Mouse (Mus musculus) urinary bladder, postnatal 25 days (tissue): ENCODE results near the gene Pcca.

Experiments
- DNase-seq: peaks from one replicate; pipeline ENCODE4 v3.0.0; 2022; ENCODE audit warnings: low spot score

Pcca gene

DNA sequence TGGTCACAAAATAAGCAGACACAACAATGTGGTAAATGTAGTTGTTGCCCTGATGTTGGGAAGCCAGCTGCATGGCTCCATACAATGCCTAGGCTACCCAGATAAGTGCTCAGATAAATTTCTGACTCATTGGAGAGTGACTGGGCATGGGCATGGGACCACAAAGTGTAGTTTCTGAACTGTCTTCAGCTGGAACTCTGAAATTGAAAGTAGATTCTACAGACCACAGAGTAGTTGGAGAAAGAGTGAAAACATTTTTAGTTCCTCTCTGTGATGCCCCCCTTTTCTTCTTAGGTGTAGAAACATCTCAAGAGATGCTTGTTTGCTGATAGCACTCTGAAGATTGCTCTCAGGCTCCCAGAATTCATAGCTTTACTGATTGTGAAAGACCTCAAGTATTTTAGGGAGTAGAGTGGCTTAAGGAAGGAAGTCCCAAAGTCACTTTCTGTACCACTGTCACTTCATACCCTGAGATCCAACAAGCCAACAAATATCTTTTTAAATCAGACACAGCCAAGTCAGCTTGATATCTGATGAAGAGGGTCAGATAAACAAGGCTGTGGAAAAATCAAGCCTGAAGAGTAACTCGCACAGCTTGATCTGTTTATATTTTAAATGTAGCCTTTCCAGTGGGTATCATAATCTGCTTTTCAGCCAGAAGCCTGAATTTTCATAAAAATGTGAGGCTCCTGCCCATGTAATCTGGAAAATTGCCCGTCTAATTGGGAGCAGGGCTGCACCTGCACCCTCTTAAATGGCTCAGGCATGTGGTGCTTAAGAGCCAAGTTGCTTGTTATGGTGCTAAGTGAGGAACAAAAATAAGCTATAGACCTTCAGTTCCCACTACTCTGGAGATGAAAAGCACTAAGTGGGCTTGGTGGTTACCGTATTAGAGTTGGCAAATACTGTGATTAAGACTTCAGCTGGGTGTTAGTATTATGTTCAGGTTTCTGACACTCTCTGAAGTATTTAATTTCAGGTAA lies 214.0 kb downstream of the Pcca start:
- no peak for DNase-seq

DNA sequence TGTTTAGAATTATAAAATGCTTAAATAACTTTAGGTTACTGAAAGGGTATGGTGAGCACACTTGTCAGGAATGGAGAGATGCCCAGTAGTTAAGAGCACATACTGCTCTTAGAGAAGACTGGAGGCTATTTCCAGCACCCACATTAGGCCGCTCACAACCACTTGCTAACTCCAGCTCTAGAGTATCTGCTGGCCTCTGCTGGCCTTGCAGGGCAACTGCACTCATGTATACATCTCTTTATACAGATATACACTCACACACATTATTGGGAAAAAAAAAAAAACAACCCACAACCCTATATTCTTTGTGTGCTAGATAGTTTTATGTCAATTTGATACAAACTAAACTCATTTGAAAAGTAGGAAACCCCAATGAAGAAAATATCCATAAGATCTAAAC lies 217.4 kb downstream of the Pcca start:
- no peak for DNase-seq

DNA sequence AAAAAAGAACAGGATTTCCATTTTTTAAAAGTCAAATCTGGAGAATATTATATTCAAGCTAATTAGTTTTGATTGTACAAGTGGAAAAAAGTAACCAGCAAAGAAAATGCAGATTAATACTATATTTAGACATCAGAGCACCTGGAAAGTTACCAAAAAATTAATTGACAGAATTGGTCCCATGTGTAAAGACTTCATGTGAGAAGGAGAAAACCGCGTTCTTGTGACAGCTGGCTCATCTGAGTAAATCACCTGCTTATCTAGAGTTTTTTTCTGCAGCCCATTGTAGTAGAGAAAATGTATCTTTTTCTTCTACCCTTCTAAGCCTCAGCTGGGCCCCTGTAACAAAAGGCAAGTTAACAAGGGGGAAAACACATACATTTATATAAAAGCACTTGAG lies 219.2 kb downstream of the Pcca start:
- no peak for DNase-seq

GRCm38 (mm10) chr14:122754311-122754710 lies 220.2 kb downstream of the Pcca start:
- DNase-seq: no peak

- DNase-seq: no peak
Measured at GRCm38 (mm10) chr14:122755559-122755958, 221.4 kb downstream of the Pcca start.

DNA sequence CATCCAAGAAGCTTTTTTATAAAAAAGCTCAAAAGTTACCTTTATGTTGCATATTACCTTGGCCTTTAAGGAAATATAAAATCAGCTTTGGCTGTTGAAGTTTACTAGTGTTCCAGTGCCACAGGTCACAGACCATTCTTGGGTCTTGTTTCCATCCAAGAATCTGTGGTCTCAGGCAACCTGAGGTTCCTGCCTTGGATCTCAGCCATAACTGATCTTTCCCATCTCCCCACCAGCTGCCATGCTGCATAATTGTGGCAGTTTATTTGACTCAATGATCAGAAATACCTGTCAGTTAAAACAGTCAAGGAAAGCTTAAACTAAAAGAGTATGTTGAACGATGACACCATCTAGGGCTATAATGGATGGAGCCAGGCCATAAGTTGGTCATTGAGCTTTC lies 222.5 kb downstream of the Pcca start:
- DNase-seq: no peak

- no peak for DNase-seq
Measured at GRCm38 (mm10) chr14:122759890-122760289, 225.8 kb downstream of the Pcca start.

GRCm38 (mm10) chr14:122760803-122761202 lies 226.7 kb downstream of the Pcca start:
- DNase-seq: no peak

DNA sequence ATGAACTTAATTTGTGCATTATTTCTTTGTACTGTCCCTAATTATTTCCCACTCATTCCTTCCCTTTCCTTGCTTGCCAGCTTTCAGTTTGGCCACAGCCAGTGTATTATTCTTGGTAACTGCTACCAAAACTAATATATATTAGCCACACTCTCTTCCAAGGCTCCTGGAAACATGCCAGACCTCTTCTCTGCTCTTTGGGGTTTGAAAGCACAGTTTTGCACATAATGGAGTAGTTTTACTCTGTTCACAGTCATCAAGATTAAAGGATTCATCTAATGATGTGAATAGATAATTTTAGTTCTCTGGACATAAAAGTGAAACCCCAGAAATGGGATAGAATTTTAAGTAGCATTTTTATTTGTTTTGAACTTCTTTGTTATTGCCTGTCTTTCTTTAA lies 228.5 kb downstream of the Pcca start:
- no peak for DNase-seq

GRCm38 (mm10) chr14:122765951-122766350 lies 231.8 kb downstream of the Pcca start:
- DNase-seq: no peak

- DNase-seq: no peak
Measured at GRCm38 (mm10) chr14:122766448-122766847, 232.3 kb downstream of the Pcca start.

GRCm38 (mm10) chr14:122784701-122785100 lies 250.6 kb downstream of the Pcca start:
- DNase-seq: no peak

GRCm38 (mm10) chr14:122788199-122788598 lies 254.1 kb downstream of the Pcca start:
- DNase-seq: no peak

DNA sequence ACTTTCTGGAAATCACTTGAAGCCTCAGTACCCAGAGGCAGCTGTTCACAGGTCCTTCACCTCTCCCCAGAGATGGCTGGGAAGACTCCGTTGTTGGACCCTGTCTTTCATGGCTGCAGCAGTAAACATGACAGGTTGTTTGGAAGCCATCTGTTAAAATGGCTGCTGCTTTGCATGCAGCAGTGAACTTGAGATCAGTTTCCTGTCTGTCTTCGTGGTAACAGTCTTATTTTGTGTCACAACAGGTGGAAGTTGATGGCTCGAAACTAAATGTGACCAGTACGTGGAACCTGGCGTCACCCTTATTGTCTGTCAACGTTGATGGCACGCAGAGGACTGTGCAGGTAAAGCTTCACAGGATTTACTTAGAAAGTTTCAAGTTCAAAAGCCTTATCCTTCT lies 256.0 kb downstream of the Pcca start:
- DNase-seq: no peak

- no peak for DNase-seq
Measured at GRCm38 (mm10) chr14:122793368-122793767, 259.2 kb downstream of the Pcca start.

- no peak for DNase-seq
Measured at GRCm38 (mm10) chr14:122800296-122800695, 266.2 kb downstream of the Pcca start.

DNA sequence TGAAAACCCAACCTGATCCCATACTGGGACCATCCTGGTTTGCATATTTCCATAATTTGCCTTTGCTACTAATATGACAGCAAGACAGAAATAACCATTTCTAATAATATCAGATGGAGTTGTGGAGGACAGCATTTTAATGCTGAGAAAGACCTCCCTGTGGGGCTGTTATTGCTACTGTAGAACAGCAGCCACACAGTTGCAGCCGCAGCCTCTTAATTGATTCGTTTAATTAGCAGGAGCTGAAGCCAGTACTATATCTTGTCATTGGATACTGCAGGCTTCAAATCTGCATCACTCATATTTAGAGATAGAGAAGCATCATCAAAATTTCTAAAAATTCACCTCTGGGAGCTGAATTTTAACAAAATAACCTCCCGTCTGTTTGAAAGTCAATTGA lies 286.9 kb downstream of the Pcca start:
- no peak for DNase-seq

GRCm38 (mm10) chr14:122823791-122824190 lies 289.7 kb downstream of the Pcca start:
- DNase-seq: no peak

- DNase-seq: no peak
Measured at GRCm38 (mm10) chr14:122825464-122825863, 291.3 kb downstream of the Pcca start.

DNA sequence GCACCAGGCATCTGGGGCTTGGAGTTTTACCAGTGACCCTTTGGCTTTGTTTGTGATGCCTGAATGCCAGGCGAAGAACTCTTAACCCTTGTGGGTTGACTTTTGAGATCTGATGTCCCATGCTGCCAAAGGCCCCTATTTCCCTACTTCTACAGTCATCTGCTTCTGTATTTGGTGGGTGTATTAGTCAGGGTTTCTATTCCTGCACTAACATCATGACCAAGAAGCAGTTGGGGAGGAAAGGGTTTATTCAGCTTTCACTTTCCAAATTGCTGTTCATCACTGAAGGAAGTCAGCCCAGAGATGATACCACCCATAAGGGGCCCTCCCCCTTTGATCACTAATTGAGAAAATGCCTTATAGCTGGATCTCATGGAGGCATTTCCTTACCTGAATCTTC lies 296.3 kb downstream of the Pcca start:
- DNase-seq: no peak

- no peak for DNase-seq
Measured at GRCm38 (mm10) chr14:122833666-122834065, 299.5 kb downstream of the Pcca start.

DNA sequence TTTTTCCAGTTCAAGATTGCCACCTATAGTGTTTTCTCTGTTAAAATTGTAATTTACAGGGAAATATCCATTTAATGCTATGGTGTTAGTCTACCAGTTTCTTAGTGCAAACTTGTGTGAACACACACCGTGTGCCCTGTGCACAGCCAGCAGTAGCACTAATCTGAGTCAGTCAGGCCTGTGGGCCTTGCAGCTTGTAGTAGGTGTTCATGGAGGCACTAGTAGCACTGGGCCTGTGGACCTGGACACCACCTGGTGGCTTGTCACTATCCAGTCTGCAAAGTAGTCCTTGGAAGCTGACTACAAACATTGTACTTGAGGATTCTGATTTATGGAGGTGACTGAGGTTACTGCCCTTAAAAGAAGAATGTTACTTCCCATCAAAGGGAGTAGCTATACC lies 300.6 kb downstream of the Pcca start:
- DNase-seq: no peak

GRCm38 (mm10) chr14:122835487-122836190 lies 301.5 kb downstream of the Pcca start:
- no peak for DNase-seq
